Mouse (Mus musculus) liver, embryonic 14.5 days (tissue): ENCODE data around the gene Plac1. TPM values are rescaled to one million over a fixed set of nuclear protein-coding genes. Genes with fewer than 3 reads are reported as not detected.

Experiments used
- ATAC-seq: fragments of 200-750 bp; cut with Nextera tagmentation; 2 replicates; pipeline ENCODE4 v1.8.0; 2017; ENCODE audit warnings: moderate number of reproducible peaks, mild to moderate bottlenecking, moderate library complexity; ENCODE audit not compliant: insufficient read depth
- DNase-seq, 3 experiments: peaks; one replicate each; pipeline ENCODE4 v3.0.0-alpha.2; 2012 to 2013; ENCODE audit warnings: low read depth in 3 of 3, low spot score in 3 of 3
- H3K27ac ChIP-seq: fragments of 300-500 bp; sonication (generic); 2 replicates; pipeline ENCODE4 v1.5.1; 2014; ENCODE audit warnings: moderate library complexity, mild to moderate bottlenecking, control low read depth, inconsistent platforms
- H3K27me3 ChIP-seq: fragments of 300-500 bp; sonication (generic); 2 replicates; pipeline ENCODE4 v1.6.1; 2014; ENCODE audit warnings: mild to moderate bottlenecking, low read length, moderate library complexity; ENCODE audit not compliant: control insufficient read depth, insufficient read depth
- H3K36me3 ChIP-seq: fragments of 300-500 bp; sonication (generic); replicated peaks from 2 replicates; pipeline ENCODE4 v1.6.1; 2014; ENCODE audit warnings: low read depth; ENCODE audit not compliant: control insufficient read depth, insufficient read depth
- H3K4me1 ChIP-seq, 2 experiments: fragments of 200-500 bp in 1 of 2; fragments of 300-500 bp in 1 of 2; sonication (generic) in 1 of 2; replicated peaks; 2 replicates each; pipeline ENCODE4 v1.6.1; 2012 to 2014; ENCODE audit warnings: antibody characterized with exemption in 1 of 2, inconsistent platforms in 1 of 2, low read length in 1 of 2; ENCODE audit not compliant: control insufficient read depth in 2 of 2, insufficient read depth in 2 of 2
- H3K4me2 ChIP-seq: fragments of 300-500 bp; sonication (generic); 2 replicates; pipeline ENCODE4 v1.6.1; 2014; ENCODE audit warnings: low read depth, mild to moderate bottlenecking, control low read depth, moderate library complexity
- H3K4me3 ChIP-seq, 2 experiments: fragments of 200-500 bp in 1 of 2; fragments of 300-500 bp in 1 of 2; sonication (generic) in 1 of 2; 2 replicates each; pipeline ENCODE4 v1.5.1; 2012 to 2014; ENCODE audit warnings: low read depth in 2 of 2, low read length in 2 of 2, mild to moderate bottlenecking in 2 of 2, control low read depth in 1 of 2, inconsistent platforms in 1 of 2, moderate library complexity in 1 of 2; ENCODE audit not compliant: insufficient read depth in 1 of 2
- H3K9ac ChIP-seq: fragments of 300-500 bp; sonication (generic); replicated peaks from 2 replicates; pipeline ENCODE4 v1.6.1; 2014; ENCODE audit warnings: mild to moderate bottlenecking, control low read depth, moderate library complexity
- H3K9me3 ChIP-seq: fragments of 300-500 bp; sonication (generic); 2 replicates; pipeline ENCODE4 v1.6.1; 2016; ENCODE audit warnings: low read length, mixed read lengths; ENCODE audit not compliant: control insufficient read depth
- CTCF ChIP-seq: IDR thresholded peaks from 2 replicates; pipeline ENCODE4 v1.5.1; 2016; ENCODE audit warnings: antibody characterized with exemption, low read depth, control low read depth
- EP300 ChIP-seq: IDR thresholded peaks from 2 replicates; pipeline ENCODE4 v1.6.1; 2016; ENCODE audit warnings: antibody characterized with exemption, low read depth
- whole genome bisulfite sequencing: fragments of 180-500 bp; shearing (Covaris S2); extraction: QIAGEN DNeasy Blood & Tissue Kit; methylation state at CpG from one replicate; pipeline ENCODE4 v1.1.7; 2014; ENCODE audit not compliant: insufficient replicate concordance; 5-methylcytosine and 5-hydroxymethylcytosine counted together
- polyA plus RNA-seq, 2 experiments: library from polyadenylated mRNA; depleted of rRNA in 1 of 2; stranded (reverse) in 1 of 2; unstranded in 1 of 2; fragments of >200 nt; fragmentation: Nextera tagmentation in 1 of 2; extraction: Ambion mirVana in 1 of 2; gene quantifications; 2 replicates each; pipeline versions ENCODE4 v1.2.1 to v1.2.3; 2012 to 2014

Plac1 gene
- polyA plus RNA-seq, 2 experiments, result 0.81 to 1.3 TPM

GRCm38 (mm10) chrX:53204690-53205311, 35.1 kb downstream of the Plac1 start:
- WGBS, result 16% methylated on average over 3 of the region's 3 CpGs
- ATAC-seq (no peak), DNase-seq (no peak)

GRCm38 (mm10) chrX:53201616-53202015, 38.3 kb downstream of the Plac1 start:
- 47% methylated on average over 5 of the region's 5 CpGs for WGBS
- no peaks in the 10 kb centered on the region for H3K9me3 ChIP-seq
- no peak overlapping the region for H3K27ac ChIP-seq
- no peak for ATAC-seq
- H3K27me3 ChIP-seq, result no peaks in the 10 kb centered on the region
- H3K4me1 ChIP-seq, result no peaks in the 10 kb centered on the region
- H3K36me3 ChIP-seq, result no peaks in the 10 kb centered on the region
- H3K4me3 ChIP-seq, result no peak overlapping the region
- no peak for DNase-seq
- no peak overlapping the region for H3K4me2 ChIP-seq
- TF ChIP-seq CTCF, result no peak
- TF ChIP-seq EP300, result no peak
- H3K9ac ChIP-seq, result no peak overlapping the region

More at GRCm38 (mm10) chrX:53204690-53205311, 35.1 kb downstream of the Plac1 start:
- Histone ChIP-seq H3K4me3 (no peak overlapping the region), H3K9me3 (no peaks in the 10 kb centered on the region), H3K9ac (no peak overlapping the region), H3K27ac (no peak overlapping the region), H3K36me3 (no peaks in the 10 kb centered on the region), H3K27me3 (no peaks in the 10 kb centered on the region), H3K4me2 (no peak overlapping the region), H3K4me1 (no peaks in the 10 kb centered on the region)
- TF ChIP-seq CTCF, result no peak
- TF ChIP-seq EP300, result no peak

- 61% methylated on average over 4 of the region's 4 CpGs for WGBS
- Histone ChIP-seq H3K27ac (no peak overlapping the region), H3K36me3 (no peaks in the 10 kb centered on the region), H3K27me3 (no peaks in the 10 kb centered on the region), H3K9me3 (no peaks in the 10 kb centered on the region), H3K9ac (no peak overlapping the region), H3K4me1 (no peaks in the 10 kb centered on the region), H3K4me3 (no peak overlapping the region), H3K4me2 (no peak overlapping the region)
- no peak for DNase-seq
- no peak for TF ChIP-seq EP300
- no peak for TF ChIP-seq CTCF
- ATAC-seq, result no peak
Observed at GRCm38 (mm10) chrX:53197681-53198080, 42.2 kb downstream of the Plac1 start.

GRCm38 (mm10) chrX:53196392-53196791, 43.5 kb downstream of the Plac1 start:
- Histone ChIP-seq H3K9ac (no peak overlapping the region), H3K27ac (no peak overlapping the region), H3K4me2 (no peak overlapping the region), H3K4me1 (no peaks in the 10 kb centered on the region), H3K9me3 (no peaks in the 10 kb centered on the region), H3K4me3 (no peak overlapping the region), H3K36me3 (no peaks in the 10 kb centered on the region), H3K27me3 (no peaks in the 10 kb centered on the region)
- TF ChIP-seq EP300 (no peak), CTCF (no peak)
- WGBS, result 50% methylated on average over 5 of the region's 5 CpGs
- DNase-seq (no peak), ATAC-seq (no peak)

GRCm38 (mm10) chrX:53188692-53189091, 51.2 kb downstream of the Plac1 start:
- no peak for TF ChIP-seq CTCF
- no peak for TF ChIP-seq EP300
- 54% methylated on average over 1 of the region's 1 CpGs for WGBS
- Histone ChIP-seq H3K9ac (no peak overlapping the region), H3K4me1 (no peaks in the 10 kb centered on the region), H3K36me3 (no peaks in the 10 kb centered on the region), H3K27ac (no peak overlapping the region), H3K27me3 (no peaks in the 10 kb centered on the region), H3K4me2 (no peak overlapping the region), H3K4me3 (no peak overlapping the region), H3K9me3 (no peaks in the 10 kb centered on the region)
- no peak for ATAC-seq
- no peak for DNase-seq
